Mouse (Mus musculus) lung, embryonic 15.5 days (tissue): ENCODE data around the gene 9130230L23Rik. TPM values are rescaled to one million over a fixed set of nuclear protein-coding genes. Genes with fewer than 3 reads are reported as not detected.

Experiments
- ATAC-seq: fragments of 200-750 bp; cut with Nextera tagmentation; 2 replicates; pipeline ENCODE4 v1.8.0; 2017; ENCODE audit warnings: moderate number of reproducible peaks, borderline replicate concordance; ENCODE audit not compliant: low FRiP score, low TSS enrichment; ENCODE audit errors: extremely low read depth
- H3K27ac ChIP-seq: fragments of 300-500 bp; sonication (generic); 2 replicates; pipeline ENCODE4 v1.5.1; 2015; ENCODE audit warnings: moderate library complexity, mild to moderate bottlenecking, inconsistent platforms
- H3K27me3 ChIP-seq: fragments of 300-500 bp; sonication (generic); 2 replicates; pipeline ENCODE4 v1.6.1; 2015; ENCODE audit warnings: inconsistent platforms
- H3K36me3 ChIP-seq: fragments of 300-500 bp; sonication (generic); 2 replicates; pipeline ENCODE4 v1.6.1; 2015; ENCODE audit warnings: inconsistent platforms
- H3K4me1 ChIP-seq: fragments of 300-500 bp; sonication (generic); 2 replicates; pipeline ENCODE4 v1.6.1; 2015; ENCODE audit warnings: inconsistent platforms
- H3K4me2 ChIP-seq: fragments of 300-500 bp; sonication (generic); 2 replicates; pipeline ENCODE4 v1.6.1; 2015; ENCODE audit warnings: inconsistent platforms, mild to moderate bottlenecking, moderate library complexity
- H3K4me3 ChIP-seq: fragments of 300-500 bp; sonication (generic); 2 replicates; pipeline ENCODE4 v1.5.1; 2015; ENCODE audit warnings: mild to moderate bottlenecking, inconsistent platforms
- H3K9ac ChIP-seq: fragments of 300-500 bp; sonication (generic); 2 replicates; pipeline ENCODE4 v1.6.1; 2015; ENCODE audit warnings: inconsistent platforms
- H3K9me3 ChIP-seq: fragments of 300-500 bp; sonication (generic); 2 replicates; pipeline ENCODE4 v1.6.1; 2016; ENCODE audit warnings: inconsistent platforms
- WGBS: fragments of 180-500 bp; shearing (Covaris S2); methylation state at CpG from one replicate; pipeline ENCODE4 v1.1.7; 2015; 5-methylcytosine and 5-hydroxymethylcytosine counted together
- polyA plus RNA-seq: library from polyadenylated mRNA; unstranded; fragments of >200 nt; fragmentation: Nextera tagmentation; extraction: Ambion mirVana; gene quantifications from 2 replicates; pipeline ENCODE4 v1.2.1, GENCODE M21; 2015

9130230L23Rik gene
- polyA plus RNA-seq, 1 experiment from 2014 or later, result 1.5 TPM

DNA sequence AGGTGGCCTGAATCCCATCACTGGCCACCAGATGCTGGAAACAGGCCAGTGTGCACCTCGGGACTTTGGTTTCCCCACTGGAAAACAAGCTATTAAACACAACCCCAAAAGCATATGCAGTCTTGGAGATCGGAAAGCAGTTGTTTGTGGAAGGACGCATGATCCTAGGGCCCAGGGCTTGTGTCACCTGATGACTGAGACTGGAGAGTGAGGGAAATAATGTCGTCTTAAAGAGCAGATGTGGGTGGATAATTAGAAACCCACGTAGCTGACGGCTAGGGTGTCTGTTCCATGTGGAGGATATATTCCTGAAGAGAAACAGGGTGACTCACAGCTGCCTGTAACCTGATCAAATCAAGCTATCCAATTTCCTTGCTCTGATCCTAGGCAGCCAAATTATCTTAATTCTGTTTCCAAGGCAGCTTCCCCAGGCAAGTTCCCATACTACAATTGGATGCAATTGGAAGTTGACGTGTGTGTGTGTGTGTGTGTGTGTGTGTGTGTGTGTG is 38.3 kb downstream of the 9130230L23Rik start:
- Histone ChIP-seq H3K4me3 (no peak overlapping the region), H3K4me1 (no peaks in the 10 kb centered on the region), H3K9me3 (no peaks in the 10 kb centered on the region), H3K27ac (no peak overlapping the region), H3K27me3 (no peaks in the 10 kb centered on the region), H3K36me3 (no peaks in the 10 kb centered on the region), H3K4me2 (no peak overlapping the region), H3K9ac (no peak overlapping the region)
- 63% methylated on average over 7 of the region's 7 CpGs for WGBS
- no peak for ATAC-seq

DNA sequence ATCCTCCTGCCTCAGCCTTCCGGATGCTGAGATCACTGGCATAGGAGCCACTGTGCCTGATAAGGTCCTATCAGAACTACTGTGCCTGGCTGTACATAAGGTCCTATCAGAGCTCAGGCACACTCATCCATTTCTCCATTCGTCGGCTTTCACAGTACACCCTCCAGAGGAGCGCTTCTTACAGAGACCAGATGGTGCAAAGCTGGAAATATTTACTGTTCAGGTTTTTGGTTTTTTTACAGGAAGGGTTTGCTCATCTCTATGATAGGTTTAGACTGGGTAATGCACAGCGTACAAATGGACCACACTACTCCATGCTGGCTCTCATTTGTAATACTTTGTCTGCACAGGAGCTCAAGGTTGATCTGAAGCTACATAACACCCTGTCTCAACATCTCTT is 40.8 kb downstream of the 9130230L23Rik start:
- no peaks in the 10 kb centered on the region for H3K36me3 ChIP-seq
- 88% methylated on average over 5 of the region's 5 CpGs for WGBS
- no peak overlapping the region for H3K4me2 ChIP-seq
- H3K27ac ChIP-seq, result no peak overlapping the region
- no peak for ATAC-seq
- no peaks in the 10 kb centered on the region for H3K4me1 ChIP-seq
- no peaks in the 10 kb centered on the region for H3K27me3 ChIP-seq
- H3K9ac ChIP-seq, result no peak overlapping the region
- H3K4me3 ChIP-seq, result no peak overlapping the region
- H3K9me3 ChIP-seq, result no peaks in the 10 kb centered on the region

DNA sequence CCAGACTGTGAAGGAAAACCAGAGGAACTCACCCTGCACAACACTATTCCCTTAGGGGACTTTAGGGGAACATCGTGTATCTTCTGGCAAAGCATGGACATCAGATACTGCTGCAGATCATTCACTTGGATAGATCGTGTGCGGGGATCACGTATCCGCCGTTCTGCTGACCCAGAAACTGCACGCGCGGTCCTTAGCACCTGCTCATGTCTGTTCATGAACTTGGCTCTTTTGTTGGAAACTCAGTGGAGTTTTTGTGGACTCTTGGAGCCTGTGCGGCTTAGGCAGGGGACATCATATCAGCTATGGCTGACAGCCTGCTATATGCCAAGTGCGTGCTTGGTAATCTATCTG is 43.5 kb downstream of the 9130230L23Rik start:
- 88% methylated on average over 11 of the region's 11 CpGs for WGBS
- no peak overlapping the region for H3K27ac ChIP-seq
- no peak overlapping the region for H3K4me2 ChIP-seq
- no peaks in the 10 kb centered on the region for H3K9me3 ChIP-seq
- no peaks in the 10 kb centered on the region for H3K27me3 ChIP-seq
- ATAC-seq, result no peak
- H3K4me3 ChIP-seq, result no peak overlapping the region
- no peaks in the 10 kb centered on the region for H3K36me3 ChIP-seq
- H3K4me1 ChIP-seq, result 0 out of 2 replicates have a peak, but pooled peaks cover 4% of the 10 kb centered on the region
- H3K9ac ChIP-seq, result no peak overlapping the region

DNA sequence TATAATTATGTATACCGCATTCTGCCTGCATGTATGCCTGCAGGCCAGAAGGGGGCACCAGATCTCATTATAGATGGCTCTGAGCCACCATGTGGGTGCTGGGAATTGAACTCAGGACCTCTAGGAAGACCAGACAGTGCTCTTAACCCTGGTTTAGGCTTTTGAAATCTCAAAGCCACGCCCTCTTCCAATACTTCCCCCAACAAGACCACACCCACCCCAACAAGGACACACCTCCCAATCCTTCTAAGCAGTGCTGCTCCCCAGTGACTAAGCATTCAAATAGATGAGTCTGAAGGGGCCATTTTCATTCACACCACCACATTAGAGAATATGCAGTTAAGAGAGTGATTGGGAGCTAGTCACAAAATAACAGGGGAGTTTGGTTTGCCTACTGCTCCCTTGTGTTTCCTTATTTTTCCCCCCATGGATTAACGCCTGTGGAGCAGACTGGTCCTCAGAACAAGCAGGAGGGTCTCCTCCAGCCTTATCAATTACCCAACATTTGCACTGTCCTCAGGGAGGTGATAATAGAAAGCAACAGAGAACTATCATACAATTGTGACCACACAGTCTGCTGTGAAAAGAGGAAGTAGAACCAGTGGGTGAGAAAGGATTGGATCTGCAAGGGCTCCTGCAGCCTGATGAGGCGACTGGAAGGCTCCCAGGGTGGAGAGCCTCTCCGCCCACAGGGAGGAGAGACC is 44.0 kb downstream of the 9130230L23Rik start:
- no peak overlapping the region for H3K27ac ChIP-seq
- H3K4me2 ChIP-seq, result no peak overlapping the region
- H3K9me3 ChIP-seq, result no peaks in the 10 kb centered on the region
- 0 out of 2 replicates have a peak, but pooled peaks cover 9% of the 10 kb centered on the region for H3K4me1 ChIP-seq
- no peaks in the 10 kb centered on the region for H3K36me3 ChIP-seq
- H3K27me3 ChIP-seq, result no peaks in the 10 kb centered on the region
- H3K4me3 ChIP-seq, result no peak overlapping the region
- 67% methylated on average over 5 of the region's 5 CpGs for WGBS
- no peak for ATAC-seq
- H3K9ac ChIP-seq, result no peak overlapping the region

DNA sequence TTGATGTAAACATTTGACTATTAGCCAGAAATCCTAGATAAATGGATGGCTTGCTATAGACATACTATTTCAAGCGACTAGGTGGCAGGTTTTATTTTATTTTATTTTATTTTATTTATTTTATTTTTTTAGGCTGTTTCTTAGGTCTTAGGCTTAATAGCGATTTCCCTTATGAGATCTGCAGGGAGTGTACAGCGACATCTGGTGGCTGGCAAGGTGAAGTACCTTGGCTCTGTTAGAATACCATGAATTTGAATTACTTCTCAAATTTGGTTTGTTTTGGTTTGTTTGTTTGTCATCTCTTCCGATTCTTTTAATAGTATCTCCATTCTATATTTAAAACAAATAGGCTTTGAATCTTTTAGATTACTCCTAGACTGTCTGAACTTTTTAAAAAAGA is 45.5 kb downstream of the 9130230L23Rik start:
- H3K9ac ChIP-seq, result no peak overlapping the region
- H3K4me3 ChIP-seq, result no peak overlapping the region
- H3K36me3 ChIP-seq, result no peaks in the 10 kb centered on the region
- H3K9me3 ChIP-seq, result no peaks in the 10 kb centered on the region
- WGBS, result 1% methylated on average over 4 of the region's 4 CpGs
- H3K4me1 ChIP-seq, result 0 out of 2 replicates have a peak, but pooled peaks cover 14% of the 10 kb centered on the region
- no peak overlapping the region for H3K4me2 ChIP-seq
- no peaks in the 10 kb centered on the region for H3K27me3 ChIP-seq
- ATAC-seq, result no peak
- no peak overlapping the region for H3K27ac ChIP-seq

DNA sequence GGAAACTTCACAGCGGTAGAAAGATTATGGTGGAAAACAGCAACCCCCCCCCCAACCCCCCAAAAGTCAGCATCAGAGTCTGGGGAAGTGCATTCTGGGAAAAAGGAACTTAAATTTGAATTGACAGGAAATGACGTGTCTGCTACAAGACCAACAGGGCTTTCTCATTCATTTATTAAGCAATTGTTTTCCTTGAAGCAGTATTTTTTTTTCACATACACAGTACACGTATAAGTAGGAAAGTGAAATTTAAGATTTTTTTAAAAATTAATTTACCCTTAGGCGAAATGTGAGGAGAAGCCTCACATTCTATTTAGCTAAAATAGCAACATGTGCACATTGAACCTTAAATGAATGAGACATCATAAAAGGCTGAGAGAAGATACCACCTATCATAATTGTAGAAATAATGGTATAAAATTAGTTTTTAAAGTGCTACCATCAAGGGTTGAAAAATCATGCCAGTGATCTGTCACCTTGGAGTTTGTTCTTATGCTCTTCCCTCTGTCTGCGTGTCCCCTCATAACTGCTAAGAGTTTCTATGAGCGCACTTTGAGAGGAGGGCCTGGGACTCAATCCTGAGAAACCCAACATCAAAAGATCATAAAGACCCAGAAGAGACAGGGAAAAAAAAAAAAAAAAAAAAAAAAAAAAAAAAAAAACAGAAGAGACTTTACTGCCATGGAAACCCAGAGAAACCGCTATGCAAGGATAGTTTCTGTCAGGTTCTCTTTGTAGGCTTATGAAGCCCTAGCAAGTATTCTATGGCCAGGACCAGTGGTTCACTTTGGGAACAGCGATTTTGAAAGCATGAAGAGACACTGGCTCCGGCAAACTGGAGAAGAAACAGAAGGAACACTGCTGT is 47.7 kb downstream of the 9130230L23Rik start:
- peak overlapping the region; percentile 61 for H3K4me2 ChIP-seq
- no peak for ATAC-seq
- H3K36me3 ChIP-seq, result no peaks in the 10 kb centered on the region
- H3K27ac ChIP-seq, result no peak overlapping the region
- no peaks in the 10 kb centered on the region for H3K9me3 ChIP-seq
- H3K9ac ChIP-seq, result no peak overlapping the region
- H3K27me3 ChIP-seq, result no peaks in the 10 kb centered on the region
- H3K4me3 ChIP-seq, result peak overlapping the region; percentile 40
- 74% methylated on average over 9 of the region's 9 CpGs for WGBS
- H3K4me1 ChIP-seq, result 0 out of 2 replicates have a peak, but pooled peaks cover 14% of the 10 kb centered on the region

DNA sequence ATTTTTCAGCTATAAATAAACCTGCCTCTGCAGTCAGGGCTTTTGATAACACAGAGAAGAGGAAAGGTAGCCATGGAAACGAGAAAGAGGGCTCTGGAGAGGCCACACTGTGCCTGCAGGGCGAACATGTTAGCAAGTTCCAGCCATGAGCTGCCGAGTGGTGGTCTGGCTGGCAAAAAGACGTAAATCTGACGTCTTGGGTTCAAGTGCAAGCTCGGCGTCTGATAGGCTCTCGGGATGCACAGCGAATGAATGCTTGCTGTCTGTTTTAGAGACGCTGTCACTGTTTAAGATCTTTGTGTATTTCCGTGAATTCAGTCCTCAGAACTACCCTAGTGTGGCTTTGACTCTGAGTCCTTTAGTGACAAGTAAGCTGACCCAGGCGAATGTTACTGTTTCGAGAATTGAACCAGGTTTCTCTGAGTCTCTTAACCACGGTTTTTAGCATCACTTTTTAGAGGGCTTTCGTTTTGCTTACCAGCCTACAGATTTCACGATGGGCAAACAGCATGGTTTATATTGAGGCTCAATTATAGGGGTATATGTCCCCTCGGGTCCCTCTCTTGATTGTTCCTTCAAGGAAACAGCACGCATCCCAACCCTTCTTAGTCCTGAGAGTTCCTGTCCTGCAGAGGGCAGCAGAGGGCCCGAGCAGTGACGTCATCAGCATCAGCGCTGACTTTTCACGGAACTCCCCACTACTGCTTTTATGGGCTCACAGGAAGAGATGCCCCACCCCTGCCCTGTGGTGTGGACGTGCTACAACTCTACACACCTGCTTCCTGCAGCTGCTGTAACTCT is 48.5 kb downstream of the 9130230L23Rik start:
- Histone ChIP-seq H3K27ac (peak overlapping the region; percentile 41), H3K9me3 (no peaks in the 10 kb centered on the region), H3K9ac (no peak overlapping the region), H3K36me3 (no peaks in the 10 kb centered on the region), H3K4me2 (peak overlapping the region; percentile 61), H3K27me3 (no peaks in the 10 kb centered on the region), H3K4me3 (peak overlapping the region; percentile 40), H3K4me1 (0 out of 2 replicates have a peak, but pooled peaks cover 14% of the 10 kb centered on the region)
- 26% methylated on average over 23 of the region's 23 CpGs for WGBS
- ATAC-seq, result peak; percentile 53

DNA sequence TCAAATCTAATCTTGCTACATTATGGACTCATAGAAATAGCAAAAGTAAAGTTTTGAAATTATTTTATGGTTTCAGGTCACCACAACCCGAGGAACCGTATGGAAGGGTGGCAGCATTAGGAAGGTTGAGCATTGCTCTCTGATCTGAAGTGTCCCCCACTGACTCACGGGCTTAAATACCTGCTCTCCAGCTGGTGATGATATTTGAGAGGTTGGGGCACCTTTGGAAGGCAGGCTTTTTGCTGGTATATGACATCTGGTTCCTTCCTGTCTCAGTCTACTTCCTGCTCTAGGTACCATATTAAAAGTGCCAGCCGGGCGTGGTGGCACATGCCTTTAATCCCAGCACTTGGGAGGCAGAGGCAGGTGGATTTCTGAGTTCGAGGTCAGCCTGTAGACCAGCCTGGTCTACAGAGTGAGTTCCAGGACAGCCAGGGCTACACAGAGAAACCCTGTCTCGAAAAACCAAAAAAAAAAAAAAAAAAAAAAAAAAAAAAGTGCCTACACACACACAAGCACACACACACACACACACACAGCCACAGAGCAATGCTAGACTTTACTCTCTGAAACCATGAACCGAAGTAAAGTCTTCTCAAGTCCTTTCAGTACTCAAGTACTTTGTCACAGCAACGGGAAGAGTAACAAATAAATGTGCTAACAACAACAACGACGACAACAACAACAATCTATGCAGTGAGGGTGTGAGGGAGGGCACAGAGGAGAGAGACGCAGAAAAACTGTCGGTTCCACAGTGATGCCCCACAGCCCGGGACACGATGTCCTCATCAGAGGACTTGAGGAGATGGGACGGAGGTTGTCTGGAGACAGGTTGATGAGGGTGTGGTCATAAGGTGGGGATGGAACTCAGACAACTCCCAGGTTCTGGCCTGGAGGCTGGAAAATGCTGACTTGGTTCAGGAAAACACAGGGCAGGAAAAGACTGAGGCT is 49.7 kb downstream of the 9130230L23Rik start:
- Histone ChIP-seq H3K4me1 (0 out of 2 replicates have a peak, but pooled peaks cover 14% of the 10 kb centered on the region), H3K4me2 (peak overlapping the region; percentile 61; the same call in 1 of the 2 replicates), H3K9ac (no peak overlapping the region), H3K27me3 (no peaks in the 10 kb centered on the region), H3K36me3 (no peaks in the 10 kb centered on the region), H3K9me3 (no peaks in the 10 kb centered on the region), H3K4me3 (no peak overlapping the region), H3K27ac (no peak overlapping the region)
- 88% methylated on average over 16 of the region's 16 CpGs for WGBS
- ATAC-seq, result no peak

DNA sequence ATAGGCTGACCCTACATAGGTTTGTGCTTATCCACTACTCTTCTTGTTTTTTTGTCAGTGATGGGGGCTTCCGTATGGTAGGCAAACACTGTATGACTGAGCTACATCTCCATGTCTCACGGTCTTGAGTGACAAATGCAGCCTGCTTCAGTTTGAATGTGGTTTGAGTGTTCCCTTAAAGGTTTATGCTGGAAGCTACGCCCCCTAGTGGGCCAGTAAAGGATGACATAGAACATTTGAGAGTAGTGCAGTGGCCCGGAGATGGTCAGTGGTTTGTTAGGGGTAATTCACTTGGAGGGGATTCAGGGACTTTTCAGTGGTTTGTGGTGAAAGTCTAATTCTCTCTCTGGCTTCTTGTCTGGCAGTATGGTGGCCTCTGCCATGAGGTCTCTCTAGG is 52.6 kb downstream of the 9130230L23Rik start:
- ATAC-seq, result no peak
- no peaks in the 10 kb centered on the region for H3K36me3 ChIP-seq
- no peaks in the 10 kb centered on the region for H3K27me3 ChIP-seq
- H3K9ac ChIP-seq, result no peak overlapping the region
- no peak overlapping the region for H3K27ac ChIP-seq
- 0 out of 2 replicates have a peak, but pooled peaks cover 14% of the 10 kb centered on the region for H3K4me1 ChIP-seq
- H3K4me3 ChIP-seq, result no peak overlapping the region
- no peak overlapping the region for H3K4me2 ChIP-seq
- H3K9me3 ChIP-seq, result no peaks in the 10 kb centered on the region
- WGBS, result 69% methylated on average over 4 of the region's 4 CpGs

DNA sequence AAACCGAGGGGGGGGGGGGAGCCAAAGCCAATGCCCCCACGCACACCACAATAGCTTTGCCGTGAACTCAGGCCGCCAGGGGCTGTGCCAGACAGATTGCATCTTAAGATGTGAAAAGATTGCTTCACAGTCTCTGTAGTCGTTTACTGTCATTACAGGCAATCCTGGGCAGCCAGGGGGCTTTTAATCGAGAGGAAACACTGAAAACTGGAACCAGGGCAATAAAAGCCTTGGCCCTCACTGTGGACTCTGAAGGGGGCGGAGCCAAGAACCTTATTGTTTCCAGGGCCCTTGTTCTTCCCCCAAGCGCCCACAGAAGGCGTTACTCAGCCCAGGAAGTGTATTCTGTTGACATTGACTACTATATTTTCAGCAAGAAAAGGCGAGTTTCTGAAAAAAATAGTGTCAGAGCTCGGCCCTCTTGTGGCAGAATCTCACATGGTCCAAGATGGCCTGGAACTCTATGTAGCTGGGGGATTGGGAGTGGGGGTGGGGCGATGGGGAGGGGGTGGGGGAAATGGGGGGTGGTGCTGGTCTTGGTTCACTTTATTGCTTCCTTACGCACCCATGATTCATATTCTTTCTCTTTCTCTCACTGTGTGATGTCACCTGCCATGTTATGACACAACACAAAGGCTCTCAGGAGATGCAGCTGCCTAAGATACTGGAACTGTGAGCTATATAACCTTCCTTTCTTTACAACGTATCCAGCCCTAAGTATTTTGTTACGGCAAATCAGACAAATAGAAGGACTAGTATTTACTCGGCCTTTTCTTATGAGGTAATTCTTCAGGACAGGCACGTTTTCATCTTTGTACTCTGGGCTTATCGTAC is 53.2 kb downstream of the 9130230L23Rik start:
- H3K9me3 ChIP-seq, result no peaks in the 10 kb centered on the region
- H3K27me3 ChIP-seq, result no peaks in the 10 kb centered on the region
- no peaks in the 10 kb centered on the region for H3K36me3 ChIP-seq
- H3K4me2 ChIP-seq, result no peak overlapping the region
- H3K9ac ChIP-seq, result no peak overlapping the region
- H3K4me1 ChIP-seq, result 0 out of 2 replicates have a peak, but pooled peaks cover 13% of the 10 kb centered on the region
- WGBS, result 70% methylated on average over 18 of the region's 18 CpGs
- H3K4me3 ChIP-seq, result no peak overlapping the region
- ATAC-seq, result no peak
- no peak overlapping the region for H3K27ac ChIP-seq
